Mouse (Mus musculus) v-Abl transformed pro-B cells (cell line): ENCODE measurements around the gene Ccno.

Experiments
- in situ Hi-C, 2 experiments: fragments of 400-800 bp; cut with MboI; formaldehyde crosslinking; loops; one replicate each; pipeline ENCODE4 v1.15.1; 2025; ENCODE audit not compliant: unreplicated experiment in 2 of 2

The Ccno gene

GRCm38 (mm10) chr13:112987532-112987943, at the start of gene Ccno:
Gene Ccno, plus strand, starts transcription at chr13:112987802.
- in situ Hi-C loops: loop anchor here in 1 of 2 experiments (5.0 kb wide), 1 partner anchor 60 kb away; the partner anchor contains the start of genes Dhx29 and Mtrex

GRCm38 (mm10) chr13:112938130-112938529, 49.5 kb upstream of the Ccno start:
- in situ Hi-C loops: no loop called here

GRCm38 (mm10) chr13:112941879-112942330, 45.7 kb upstream of the Ccno start:
- in situ Hi-C loops: no loop called here

GRCm38 (mm10) chr13:112945312-112945711, 42.3 kb upstream of the Ccno start:
- in situ Hi-C loops: no loop called here

- in situ Hi-C loops: no loop called here
Measured at GRCm38 (mm10) chr13:112945900-112946299, 41.7 kb upstream of the Ccno start.

- in situ Hi-C loops: no loop called here
Measured at GRCm38 (mm10) chr13:112954067-112954466, 33.5 kb upstream of the Ccno start.

- in situ Hi-C loops: no loop called here
Measured at GRCm38 (mm10) chr13:112963081-112963480, 24.5 kb upstream of the Ccno start.

- in situ Hi-C loops: no loop called here
Measured at GRCm38 (mm10) chr13:112964421-112964820, 23.2 kb upstream of the Ccno start.

GRCm38 (mm10) chr13:112967267-112967666, 20.3 kb upstream of the Ccno start:
- in situ Hi-C loops: no loop called here

- in situ Hi-C loops: no loop called here
Measured at GRCm38 (mm10) chr13:112976720-112977119, 10.9 kb upstream of the Ccno start.

GRCm38 (mm10) chr13:112985605-112986450, 1.8 kb upstream of the Ccno start:
- in situ Hi-C loops: loop anchor here in 1 of 2 experiments (5.0 kb wide), 1 partner anchor 59 kb away; the partner anchor contains the start of genes Dhx29 and Mtrex

GRCm38 (mm10) chr13:112986451-112986950, 1.1 kb upstream of the Ccno start:
- in situ Hi-C loops: loop anchor here in 1 of 2 experiments (5.0 kb wide), 1 partner anchor 59 kb away; the partner anchor contains the start of genes Dhx29 and Mtrex

GRCm38 (mm10) chr13:112987991-112988390, 389 bp downstream of the Ccno start:
- in situ Hi-C loops: loop anchor here in 1 of 2 experiments (5.0 kb wide), 1 partner anchor 61 kb away; the partner anchor contains the start of genes Dhx29 and Mtrex

- in situ Hi-C loops: loop anchor here in 1 of 2 experiments (5.0 kb wide), 1 partner anchor 62 kb away; the partner anchor contains the start of genes Dhx29 and Mtrex
Measured at GRCm38 (mm10) chr13:112988866-112989265, 1.3 kb downstream of the Ccno start.

- in situ Hi-C loops: loop anchor here in 1 of 2 experiments (5.0 kb wide), 1 partner anchor 62 kb away; the partner anchor contains the start of genes Dhx29 and Mtrex
Measured at GRCm38 (mm10) chr13:112989541-112989940, 1.9 kb downstream of the Ccno start.

- in situ Hi-C loops: loop anchor here in 1 of 2 experiments (5.0 kb wide), 1 partner anchor 37 kb away; no protein-coding TSS in a partner anchor
Measured at GRCm38 (mm10) chr13:112990346-112990745, 2.7 kb downstream of the Ccno start.

GRCm38 (mm10) chr13:112993531-112994152, 6.0 kb downstream of the Ccno start, which contains the start of gene Mcidas:
Gene Mcidas, plus strand, starts transcription at chr13:112993845.
- in situ Hi-C loops: loop anchor here in 1 of 2 experiments (5.0 kb wide), 1 partner anchor 34 kb away; no protein-coding TSS in a partner anchor

GRCm38 (mm10) chr13:112994191-112994590, 6.6 kb downstream of the Ccno start:
- in situ Hi-C loops: loop anchor here in 1 of 2 experiments (5.0 kb wide), 1 partner anchor 33 kb away; no protein-coding TSS in a partner anchor

- in situ Hi-C loops: no loop called here
Measured at GRCm38 (mm10) chr13:112996407-112996806, 8.8 kb downstream of the Ccno start.

GRCm38 (mm10) chr13:112997369-112997768, 9.8 kb downstream of the Ccno start:
- in situ Hi-C loops: no loop called here
